10 mouse cellular contexts compared by ENCODE assay signal in genomic region chr17:45119609-45120201, GRCm38 (mm10).
DNase-seq lines count a peak whose midpoint lies in the region; ATAC-seq and TF ChIP-seq lines count a peak whose summit lies in the region.
"Had no signal": no experiment of that assay in that cellular context is flagged by ENCODE, and none has a peak within 500 bp of the region (broad histone marks: within the 10 kb centered on the region; RNA-seq: fewer than 3 reads in every experiment).

No protein-coding gene starts in this region.

- no peak overlapping the region for H3K4me3 ChIP-seq in forebrain, embryonic 15.5 days
- no peak overlapping the region for H3K4me3 ChIP-seq in forebrain, embryonic 13.5 days
- peak overlapping the region; percentile 14 for H3K4me3 ChIP-seq in small intestine, adult 2 months (ENCODE audit: low read depth, low read length)
- H3K4me3 ChIP-seq: liver, embryonic 15.5 days had no signal

- no peaks in the 10 kb centered on the region for H3K9me3 ChIP-seq in forebrain, embryonic 15.5 days
- no peaks in the 10 kb centered on the region for H3K9me3 ChIP-seq in forebrain, embryonic 13.5 days (replicated peaks)
- H3K9me3 ChIP-seq: liver, embryonic 15.5 days had no signal

- DNase-seq in layer of hippocampus, postnatal 10 days (ENCODE audit: low spot score in 2 of 2) = peak; percentile 38 to 43
- DNase-seq in cerebellum, postnatal 36 days = no peak
- no peak for DNase-seq in cerebellum, adult 18-20 months
- no peak for DNase-seq in ovary, postnatal 36 days (ENCODE audit: low spot score)

- H3K27ac ChIP-seq in forebrain, embryonic 15.5 days (replicated peaks) = 0 out of 2 replicates have a peak overlapping the region, but pooled peaks have one; percentile 9
- no peak overlapping the region for H3K27ac ChIP-seq in forebrain, embryonic 13.5 days
- no peak overlapping the region for H3K27ac ChIP-seq in small intestine, adult 2 months (ENCODE audit: insufficient read depth, low read depth, low read length)
- H3K27ac ChIP-seq: hindbrain, embryonic 14.5 days; liver, embryonic 15.5 days had no signal

- peak; percentile 47; the same call in 1 of the 2 replicates for ATAC-seq in forebrain, embryonic 15.5 days (replicated peaks)
- no peak; the same call in 1 of the 2 replicates for ATAC-seq in forebrain, embryonic 13.5 days
- ATAC-seq in CD4-positive, CD25-positive, alpha-beta regulatory T cell, adult 4 months = peak; percentile 83

- no peaks in the 10 kb centered on the region for H3K27me3 ChIP-seq in forebrain, embryonic 15.5 days
- H3K27me3 ChIP-seq in forebrain, embryonic 13.5 days = no peaks in the 10 kb centered on the region
- no peaks in the 10 kb centered on the region for H3K27me3 ChIP-seq in small intestine, adult 2 months (ENCODE audit: control insufficient read depth, insufficient read depth, low read length)
- H3K27me3 ChIP-seq: liver, embryonic 15.5 days had no signal

- no peak for TF ChIP-seq POLR2A in small intestine, adult 2 months (IDR thresholded peaks at IDR 0.05; ENCODE audit: low read depth, low read length)

- no peak overlapping the region for H3K9ac ChIP-seq in forebrain, embryonic 15.5 days (replicated peaks)
- no peak overlapping the region for H3K9ac ChIP-seq in forebrain, embryonic 13.5 days
- H3K9ac ChIP-seq: hindbrain, embryonic 14.5 days; liver, embryonic 15.5 days had no signal

- no peak overlapping the region for H3K4me2 ChIP-seq in forebrain, embryonic 15.5 days (replicated peaks)
- no peak overlapping the region for H3K4me2 ChIP-seq in forebrain, embryonic 13.5 days
- H3K4me2 ChIP-seq: hindbrain, embryonic 14.5 days; liver, embryonic 15.5 days had no signal

- H3K4me1 ChIP-seq in forebrain, embryonic 15.5 days = peaks cover 3% of the 10 kb centered on the region; the same call in 1 of the 2 replicates
- H3K4me1 ChIP-seq in forebrain, embryonic 13.5 days = peaks cover 4% of the 10 kb centered on the region; the same call in 1 of the 2 replicates
- no peaks in the 10 kb centered on the region for H3K4me1 ChIP-seq in small intestine, adult 2 months (ENCODE audit: control insufficient read depth, insufficient read depth, insufficient read length, low read length)
- H3K4me1 ChIP-seq: liver, embryonic 15.5 days had no signal

- 76% methylated on average over 18 of the region's 18 CpGs for WGBS in forebrain, embryonic 15.5 days
- 87% methylated on average over 18 of the region's 18 CpGs for WGBS in forebrain, embryonic 13.5 days
- WGBS in small intestine, adult 2 months = 73% methylated on average over 18 of the region's 18 CpGs

- no peak for TF ChIP-seq CTCF in small intestine, adult 2 months (IDR thresholded peaks at IDR 0.05; ENCODE audit: extremely low read depth, insufficient read length, insufficient replicate concordance, low read depth, low read length)

- H3K36me3 ChIP-seq in forebrain, embryonic 15.5 days = no peaks in the 10 kb centered on the region
- no peaks in the 10 kb centered on the region for H3K36me3 ChIP-seq in forebrain, embryonic 13.5 days (ENCODE audit: poor library complexity, severe bottlenecking)
- H3K36me3 ChIP-seq in small intestine, adult 2 months (ENCODE audit: control insufficient read depth, insufficient read depth, low read length) = no peaks in the 10 kb centered on the region
- H3K36me3 ChIP-seq: liver, embryonic 15.5 days had no signal

Comparison
In these comparisons a context has a peak if more than half of its experiments do, and no peak if none do; other contexts are left out.
1. DNase-seq: peak in layer of hippocampus, postnatal 10 days (2 of 2); none in cerebellum, postnatal 36 days (0 of 2), cerebellum, adult 18-20 months (0 of 2) and ovary, postnatal 36 days (single experiment).